ENCODE assay signal across 9 mouse cellular contexts in genomic region chr7:45709677-45710355, GRCm38 (mm10). TPM values are rescaled to one million over a fixed set of nuclear protein-coding genes. Genes with fewer than 3 reads are reported as not detected.
DNase-seq lines count a peak whose midpoint lies in the region; ATAC-seq and TF ChIP-seq lines count a peak whose summit lies in the region.
"Had no signal": no experiment of that assay in that cellular context is flagged by ENCODE, and none has a peak within 500 bp of the region (broad histone marks: within the 10 kb centered on the region; RNA-seq: fewer than 3 reads in every experiment).

No protein-coding gene starts in this region.

- TF ChIP-seq CTCF in ES-Bruce4 (IDR thresholded peaks at IDR 0.05; ENCODE audit: low read depth, low read length), result no peak

- no peak for ATAC-seq in forebrain, embryonic 14.5 days
- ATAC-seq in erythroid progenitor cell, adult 5-6 weeks (replicated peaks; ENCODE audit: low FRiP score, poor library complexity, severe bottlenecking), result no peak
- ATAC-seq: inflammation-experienced regulatory T-cells, adult 6 months had no signal

- peak; percentile 16 for DNase-seq in gastrocnemius, postnatal 25 days
- DNase-seq in gastrocnemius, adult 18-20 months (ENCODE audit: low spot score), result no peak
- DNase-seq in forebrain, embryonic 14.5 days (ENCODE audit: low spot score), result no peak
- no peak for DNase-seq in midbrain, embryonic 10.5 days (ENCODE audit: low spot score)
- no peak for DNase-seq in right cerebral cortex, adult 2 months (ENCODE audit: low spot score in 2 of 2)
- DNase-seq in embryo, embryonic 11 days, result no peak

- H3K9me3 ChIP-seq in ES-Bruce4 (replicated peaks; ENCODE audit: control insufficient read depth, insufficient read depth, low read length, poor library complexity, severe bottlenecking), result no peaks in the 10 kb centered on the region
- H3K9me3 ChIP-seq in forebrain, embryonic 14.5 days (replicated peaks; ENCODE audit: control insufficient read depth, low read length), result no peaks in the 10 kb centered on the region
- H3K9me3 ChIP-seq in midbrain, embryonic 10.5 days (replicated peaks), result no peaks in the 10 kb centered on the region

- H3K4me1 ChIP-seq in ES-Bruce4 (ENCODE audit: control insufficient read depth, insufficient read depth, low read length), result peaks cover 10% of the 10 kb centered on the region
- peaks cover 47% of the 10 kb centered on the region for H3K4me1 ChIP-seq in forebrain, embryonic 14.5 days (ENCODE audit: control insufficient read depth, insufficient read depth, low read length)
- peaks cover 71% of the 10 kb centered on the region for H3K4me1 ChIP-seq in midbrain, embryonic 10.5 days

- H3K9ac ChIP-seq in ES-Bruce4 (ENCODE audit: low read depth, poor library complexity, severe bottlenecking), result no peak overlapping the region
- H3K9ac ChIP-seq in forebrain, embryonic 14.5 days (ENCODE audit: low read length), result 0 out of 2 replicates have a peak overlapping the region, but pooled peaks have one; percentile 5

- no peak overlapping the region for H3K4me3 ChIP-seq in ES-Bruce4 (ENCODE audit: low read depth, low read length)
- no peak overlapping the region for H3K4me3 ChIP-seq in forebrain, embryonic 14.5 days (ENCODE audit: low read depth, low read length)
- peak overlapping the region; percentile 11; the same call in 1 of the 2 replicates for H3K4me3 ChIP-seq in midbrain, embryonic 10.5 days

- peaks cover 6% of the 10 kb centered on the region; the same call in 1 of the 2 replicates for H3K36me3 ChIP-seq in ES-Bruce4 (ENCODE audit: control insufficient read depth, insufficient read depth, low read length, poor library complexity, severe bottlenecking)
- peaks cover 42% of the 10 kb centered on the region for H3K36me3 ChIP-seq in forebrain, embryonic 14.5 days (ENCODE audit: control insufficient read depth, insufficient read depth, low read length)
- peaks cover 45% of the 10 kb centered on the region for H3K36me3 ChIP-seq in midbrain, embryonic 10.5 days

- 0 out of 2 replicates have a peak overlapping the region, but pooled peaks have one; percentile 0 for H3K27ac ChIP-seq in ES-Bruce4 (ENCODE audit: insufficient read depth, low read length)
- peak overlapping the region; percentile 75 for H3K27ac ChIP-seq in forebrain, embryonic 14.5 days (ENCODE audit: low read depth, low read length)
- peak overlapping the region; percentile 50 for H3K27ac ChIP-seq in midbrain, embryonic 10.5 days (replicated peaks)

- WGBS in forebrain, embryonic 14.5 days, result 80% methylated on average over 14 of the region's 14 CpGs
- WGBS in midbrain, embryonic 10.5 days, result 74% methylated on average over 14 of the region's 14 CpGs

- H3K4me2 ChIP-seq in forebrain, embryonic 14.5 days (ENCODE audit: low read length), result peak overlapping the region; percentile 12; the same call in 1 of the 2 replicates

- TF ChIP-seq POLR2A in ES-Bruce4 (IDR thresholded peaks at IDR 0.05; ENCODE audit: insufficient read depth, low read length), result no peak

- no peaks in the 10 kb centered on the region for H3K27me3 ChIP-seq in ES-Bruce4 (ENCODE audit: control insufficient read depth, insufficient read depth, low read length, poor library complexity, severe bottlenecking)
- H3K27me3 ChIP-seq in forebrain, embryonic 14.5 days (replicated peaks; ENCODE audit: control insufficient read depth, insufficient read depth, low read length), result no peaks in the 10 kb centered on the region
- no peaks in the 10 kb centered on the region for H3K27me3 ChIP-seq in midbrain, embryonic 10.5 days (ENCODE audit: low read depth, poor library complexity, severe bottlenecking)

- TF ChIP-seq EP300 in ES-Bruce4 (IDR thresholded peaks at IDR 0.05; ENCODE audit: insufficient read depth, low read depth, low read length), result no peak

RNA-seq across cellular contexts. Expression of gene Dbp, which starts 4.9 kb away (rescaled TPM):
- 100 to 1,000 TPM in 1 of 2 experiments, 10 to 100 TPM in 1; 14.3 to 121 TPM for total RNA-seq in gastrocnemius, postnatal 25 days (2021)
- total RNA-seq in gastrocnemius, adult 18-20 months (2021), result 10 to 100 TPM; 19.4 to 22.9 TPM
- 6.7 and 6.9 TPM in 2 replicates for polyA plus RNA-seq in ES-Bruce4 (2011; ENCODE audit: insufficient read depth, insufficient read length, low read depth, missing spikeins)
- 3.6 and 3.7 TPM in 2 replicates for polyA plus RNA-seq in forebrain, embryonic 14.5 days (2014; fragmentation: Nextera tagmentation; extraction: Ambion mirVana)
- 2.1 and 2.9 TPM in 2 replicates for polyA plus RNA-seq in midbrain, embryonic 10.5 days (2016; fragmentation: Nextera tagmentation; extraction: Ambion mirVana)
- 1.3 and 2.5 TPM in 2 replicates for total RNA-seq in erythroid progenitor cell, adult 5-6 weeks (2015; ENCODE audit: low replicate concordance)
- total RNA-seq in erythroid progenitor cell, adult 5-6 weeks (2017; ENCODE audit: low replicate concordance), result 1.7 and 2.6 TPM in 2 replicates

RNA-seq across cellular contexts. Expression of gene Rpl18, which starts 5.4 kb away (rescaled TPM):
- 100 to 1,000 TPM; 433 to 449 TPM for total RNA-seq in gastrocnemius, postnatal 25 days (2021)
- 100 to 1,000 TPM; 442 to 461 TPM for total RNA-seq in gastrocnemius, adult 18-20 months (2021)
- 1,593 and 1,677 TPM in 2 replicates for polyA plus RNA-seq in ES-Bruce4 (2011; ENCODE audit: insufficient read depth, insufficient read length, low read depth, missing spikeins)
- 727 and 966 TPM in 2 replicates for polyA plus RNA-seq in forebrain, embryonic 14.5 days (2014; fragmentation: Nextera tagmentation; extraction: Ambion mirVana)
- polyA plus RNA-seq in midbrain, embryonic 10.5 days (2016; fragmentation: Nextera tagmentation; extraction: Ambion mirVana), result 965 and 1,116 TPM in 2 replicates
- total RNA-seq in erythroid progenitor cell, adult 5-6 weeks (2015; ENCODE audit: low replicate concordance), result 522 and 544 TPM in 2 replicates
- total RNA-seq in erythroid progenitor cell, adult 5-6 weeks (2017; ENCODE audit: low replicate concordance), result 281 and 297 TPM in 2 replicates

RNA-seq across cellular contexts. Expression of gene Sphk2, which starts 8.0 kb away (rescaled TPM):
- 10 to 100 TPM in 1 of 2 experiments, 1 to 10 TPM in 1; 8.5 to 12.7 TPM for total RNA-seq in gastrocnemius, postnatal 25 days (2021)
- 10 to 100 TPM; 15.2 to 15.6 TPM for total RNA-seq in gastrocnemius, adult 18-20 months (2021)
- 10.4 and 11.1 TPM in 2 replicates for polyA plus RNA-seq in ES-Bruce4 (2011; ENCODE audit: insufficient read depth, insufficient read length, low read depth, missing spikeins)
- polyA plus RNA-seq in forebrain, embryonic 14.5 days (2014; fragmentation: Nextera tagmentation; extraction: Ambion mirVana), result 16.3 and 19.7 TPM in 2 replicates
- polyA plus RNA-seq in midbrain, embryonic 10.5 days (2016; fragmentation: Nextera tagmentation; extraction: Ambion mirVana), result 32.3 and 32.8 TPM in 2 replicates
- 9.6 and 12.6 TPM in 2 replicates for total RNA-seq in erythroid progenitor cell, adult 5-6 weeks (2015; ENCODE audit: low replicate concordance)
- 4.8 and 9.4 TPM in 2 replicates for total RNA-seq in erythroid progenitor cell, adult 5-6 weeks (2017; ENCODE audit: low replicate concordance)

RNA-seq across cellular contexts. Expression of gene Car11, which starts 10.2 kb away (rescaled TPM):
- total RNA-seq in gastrocnemius, postnatal 25 days (2021), result 10 to 100 TPM in 1 of 2 experiments, 1 to 10 TPM in 1; 4.9 to 11.2 TPM
- total RNA-seq in gastrocnemius, adult 18-20 months (2021), result 10 to 100 TPM; 11.1 to 17.3 TPM
- polyA plus RNA-seq in ES-Bruce4 (2011; ENCODE audit: insufficient read depth, insufficient read length, low read depth, missing spikeins), result 6.0 and 9.7 TPM in 2 replicates
- 22.5 and 22.8 TPM in 2 replicates for polyA plus RNA-seq in forebrain, embryonic 14.5 days (2014; fragmentation: Nextera tagmentation; extraction: Ambion mirVana)
- 4.6 and 4.9 TPM in 2 replicates for polyA plus RNA-seq in midbrain, embryonic 10.5 days (2016; fragmentation: Nextera tagmentation; extraction: Ambion mirVana)
- total RNA-seq in erythroid progenitor cell, adult 5-6 weeks (2015; ENCODE audit: low replicate concordance), result not detected in 2 replicates
- not detected in 2 replicates for total RNA-seq in erythroid progenitor cell, adult 5-6 weeks (2017; ENCODE audit: low replicate concordance)

RNA-seq across cellular contexts. Expression of gene Fam83e, which starts 11.2 kb away (rescaled TPM):
- under 1 TPM; 0.13 to 0.29 TPM for total RNA-seq in gastrocnemius, postnatal 25 days (2021)
- under 1 TPM in 1 of 2 experiments, not detected in 1; 0.18 TPM for total RNA-seq in gastrocnemius, adult 18-20 months (2021)
- polyA plus RNA-seq in ES-Bruce4 (2011; ENCODE audit: insufficient read depth, insufficient read length, low read depth, missing spikeins), result 0.85 and 1.4 TPM in 2 replicates
- 0.11 and 0.15 TPM in 2 replicates for polyA plus RNA-seq in forebrain, embryonic 14.5 days (2014; fragmentation: Nextera tagmentation; extraction: Ambion mirVana)
- 1.7 and 2.0 TPM in 2 replicates for polyA plus RNA-seq in midbrain, embryonic 10.5 days (2016; fragmentation: Nextera tagmentation; extraction: Ambion mirVana)
- not detected in 2 replicates for total RNA-seq in erythroid progenitor cell, adult 5-6 weeks (2015; ENCODE audit: low replicate concordance)
- not detected in 2 replicates for total RNA-seq in erythroid progenitor cell, adult 5-6 weeks (2017; ENCODE audit: low replicate concordance)

Comparison
In these comparisons a context has a peak if more than half of its experiments do, and no peak if none do; other contexts are left out.
1. H3K27ac ChIP-seq: peak in every context shown above with its lines; median percentile 75 in forebrain, embryonic 14.5 days; 50 in midbrain, embryonic 10.5 days; 0 in ES-Bruce4.
2. RNA of gene Dbp, which starts 4.9 kb away (total RNA-seq): 14.3 to 121 TPM in gastrocnemius, postnatal 25 days and 19.4 to 22.9 TPM in gastrocnemius, adult 18-20 months; 1.3 to 2.6 TPM in erythroid progenitor cell, adult 5-6 weeks; every median in the first group is over 4 times any median in the second.